Mouse (Mus musculus) spleen, adult 10 weeks (tissue): ENCODE data around the gene Vmn1r48. TPM values are rescaled to one million over a fixed set of nuclear protein-coding genes. Genes with fewer than 3 reads are reported as not detected.

Experiments
- polyA plus RNA-seq: library from polyadenylated mRNA; stranded (reverse); fragments of 350-450 nt; fragmentation: Illumina TruSeq; extraction: RNeasy Lipid Tissue Mini Kit (QIAGEN cat#74804); gene quantifications from one replicate; pipeline ENCODE4 v1.2.3, GENCODE M21; 2015; ENCODE audit warnings: low replicate concordance; ENCODE audit not compliant: insufficient read depth

Gene Vmn1r48
- polyA plus RNA-seq = not detected

GRCm38 (mm10) chr6:90036741-90037140 is at the start of gene Vmn1r48:
TSS of gene Vmn1r48 (minus strand) at chr6:90036841.

GRCm38 (mm10) chr6:90078406-90078805 is 41.8 kb upstream of the Vmn1r48 start, which contains the start of gene Vmn1r49:
TSS of gene Vmn1r49 (minus strand) at chr6:90078506.

GRCm38 (mm10) chr6:90015847-90016246 is 20.8 kb downstream of the Vmn1r48 start, which contains the start of gene Vmn1r47:
TSS of gene Vmn1r47 (plus strand) at chr6:90016147.

Other genes with a start within 250 kb of the Vmn1r48 start
- not detected for gene Vmn1r42, start 160.4 kb downstream of the Vmn1r48 start, polyA plus RNA-seq
- not detected for gene Vmn1r43, start 160.4 kb downstream of the Vmn1r48 start, polyA plus RNA-seq
- gene Vmn1r44, start 153.2 kb downstream of the Vmn1r48 start, polyA plus RNA-seq = not detected
- gene Vmn1r45, start 96.2 kb downstream of the Vmn1r48 start, polyA plus RNA-seq = not detected
- not detected for gene Vmn1r46, start 67.5 kb downstream of the Vmn1r48 start, polyA plus RNA-seq
- not detected for gene Vmn1r47, start 20.7 kb downstream of the Vmn1r48 start, polyA plus RNA-seq
- not detected for gene Vmn1r49, start 41.7 kb upstream of the Vmn1r48 start, polyA plus RNA-seq
- gene Vmn1r50, start 64.6 kb upstream of the Vmn1r48 start, polyA plus RNA-seq = not detected
- not detected for gene Vmn1r51, start 85.8 kb upstream of the Vmn1r48 start, polyA plus RNA-seq
- gene Vmn1r52, start 138.0 kb upstream of the Vmn1r48 start, polyA plus RNA-seq = not detected
- gene V1ra8, start 166.0 kb upstream of the Vmn1r48 start, polyA plus RNA-seq = not detected
- gene Vmn1r53, start 187.6 kb upstream of the Vmn1r48 start, polyA plus RNA-seq = not detected
- gene Vmn1r54, start 209.5 kb upstream of the Vmn1r48 start, polyA plus RNA-seq = not detected